Mouse (Mus musculus): ENCODE data around the gene Glrx. TPM values are rescaled to one million over a fixed set of nuclear protein-coding genes. Genes with fewer than 3 reads are reported as not detected.
A peak's percentile ranks its signal among the peaks of the same experiment; 100 is the strongest.

Gene Glrx
- polyA plus RNA-seq (2014; fragmentation: Nextera tagmentation; extraction: Ambion mirVana): 27.6 and 32.0 TPM in 2 replicates

- Histone ChIP-seq H3K27me3 (ENCODE audit: control insufficient read depth, insufficient read depth, low read length) (no peaks in the 10 kb centered on the region), H3K4me1 (ENCODE audit: control insufficient read depth, insufficient read depth, low read length) (0 out of 2 replicates have a peak, but pooled peaks cover 2% of the 10 kb centered on the region), H3K27ac (replicated peaks; ENCODE audit: low read depth, low read length) (no peak within 1 kb of the TSS), H3K36me3 (ENCODE audit: control insufficient read depth, insufficient read depth, low read length) (no peaks in the 10 kb centered on the region), H3K4me3 (ENCODE audit: low read depth, low read length) (peak within 1 kb of the TSS; percentile 47), H3K4me2 (ENCODE audit: low read depth, severe bottlenecking) (peak within 1 kb of the TSS; percentile 40), H3K9me3 (ENCODE audit: control insufficient read depth, low read length) (no peaks in the 10 kb centered on the region), H3K9ac (ENCODE audit: low read length) (peak within 1 kb of the TSS; percentile 62)
- DNase-seq (ENCODE audit: low spot score): peak; percentile 69
- under 1% methylated on average over 12 of the region's 12 CpGs for WGBS
- ATAC-seq (ENCODE audit: insufficient number of reproducible peaks, low FRiP score, low TSS enrichment, low read depth): peak; percentile 88; the same call in 1 of the 2 replicates
Measured at GRCm38 (mm10) chr13:75839719-75840481, at the start of gene Glrx. Gene Glrx, plus strand, starts transcription at chr13:75839868.

DNA sequence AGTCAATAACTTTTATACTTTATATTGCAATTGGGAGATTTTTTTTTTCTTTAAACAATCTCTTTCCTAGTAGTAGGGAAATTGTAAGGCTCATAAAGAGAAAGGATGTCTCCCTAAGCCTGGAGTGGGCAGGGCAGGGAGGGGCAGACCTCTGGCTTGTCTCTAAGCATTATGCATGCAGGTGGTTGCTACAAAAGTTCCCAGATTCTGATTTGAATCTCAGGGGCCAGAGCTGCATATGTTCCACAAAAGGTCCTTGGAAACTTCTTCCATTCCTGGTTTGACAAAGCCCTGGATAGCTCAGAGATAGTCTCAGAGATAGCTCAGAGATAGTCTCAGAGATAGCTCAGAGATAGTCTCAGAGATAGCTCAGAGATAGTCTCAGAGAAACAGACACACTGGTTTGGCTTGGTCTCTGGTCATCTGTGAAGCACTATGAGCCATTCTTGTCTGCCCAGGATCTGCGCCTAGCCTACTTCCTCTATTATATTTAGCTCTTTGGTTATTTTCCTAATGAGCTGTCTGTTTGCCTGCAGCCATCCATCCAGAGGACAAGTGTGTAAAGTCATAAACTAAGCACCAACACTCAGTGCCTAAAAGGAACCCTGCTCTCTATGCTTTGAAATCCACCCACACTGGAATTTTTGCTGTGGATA is 49.0 kb upstream of the Glrx start:
- H3K36me3 ChIP-seq (ENCODE audit: control insufficient read depth, insufficient read depth, low read length): no peaks in the 10 kb centered on the region
- H3K9me3 ChIP-seq (ENCODE audit: control insufficient read depth, low read length): no peaks in the 10 kb centered on the region
- no peaks in the 10 kb centered on the region for H3K27me3 ChIP-seq (ENCODE audit: control insufficient read depth, insufficient read depth, low read length)
- H3K4me3 ChIP-seq (ENCODE audit: low read depth, low read length): no peak overlapping the region
- H3K27ac ChIP-seq (replicated peaks; ENCODE audit: low read depth, low read length): no peak overlapping the region
- H3K4me2 ChIP-seq (ENCODE audit: low read depth, severe bottlenecking): no peak overlapping the region
- no peaks in the 10 kb centered on the region for H3K4me1 ChIP-seq (ENCODE audit: control insufficient read depth, insufficient read depth, low read length)
- no peak overlapping the region for H3K9ac ChIP-seq (ENCODE audit: low read length)
- ATAC-seq (ENCODE audit: insufficient number of reproducible peaks, low FRiP score, low TSS enrichment, low read depth) (no peak), DNase-seq (ENCODE audit: low spot score) (no peak)
- WGBS: 76% methylated on average over 1 of the region's 1 CpGs

DNA sequence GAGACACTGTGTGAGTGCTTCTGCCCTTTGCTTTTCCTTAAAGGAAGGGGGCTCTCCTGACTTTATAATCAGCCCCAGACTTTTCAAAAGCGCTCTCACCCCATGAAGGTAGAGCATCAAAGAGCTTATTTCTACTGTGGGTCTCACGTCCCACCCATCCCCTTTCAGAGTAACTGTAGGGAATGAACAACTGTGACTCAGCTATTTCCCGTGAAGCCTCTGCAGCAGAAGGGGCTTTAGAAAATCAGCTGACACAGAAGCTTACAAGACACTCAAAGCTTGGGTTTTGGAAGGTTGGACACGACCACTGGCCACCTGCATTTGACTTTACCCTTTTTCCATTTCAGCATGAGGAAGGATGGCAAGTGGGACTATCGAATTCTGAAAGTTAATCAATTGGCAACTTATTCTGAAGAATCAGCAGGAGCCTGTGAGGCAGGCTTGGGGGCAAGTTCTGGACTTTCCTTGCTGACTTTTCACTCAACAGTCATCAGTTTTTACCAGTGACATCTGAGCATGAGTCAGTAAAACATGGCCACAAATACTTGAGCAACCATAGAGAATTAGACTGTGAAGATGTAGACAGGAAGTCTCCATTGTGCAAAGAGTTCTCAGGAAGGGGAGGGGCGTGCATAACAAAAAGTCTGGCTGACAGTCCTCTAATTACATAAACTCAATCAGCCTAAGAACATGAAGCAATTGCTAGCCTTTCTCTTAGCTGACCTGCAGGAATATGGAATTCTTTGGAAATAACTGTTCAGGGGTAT is 45.6 kb upstream of the Glrx start:
- no peak for ATAC-seq (ENCODE audit: insufficient number of reproducible peaks, low FRiP score, low TSS enrichment, low read depth)
- DNase-seq (ENCODE audit: low spot score): no peak
- WGBS: 53% methylated on average over 6 of the region's 6 CpGs

DNA sequence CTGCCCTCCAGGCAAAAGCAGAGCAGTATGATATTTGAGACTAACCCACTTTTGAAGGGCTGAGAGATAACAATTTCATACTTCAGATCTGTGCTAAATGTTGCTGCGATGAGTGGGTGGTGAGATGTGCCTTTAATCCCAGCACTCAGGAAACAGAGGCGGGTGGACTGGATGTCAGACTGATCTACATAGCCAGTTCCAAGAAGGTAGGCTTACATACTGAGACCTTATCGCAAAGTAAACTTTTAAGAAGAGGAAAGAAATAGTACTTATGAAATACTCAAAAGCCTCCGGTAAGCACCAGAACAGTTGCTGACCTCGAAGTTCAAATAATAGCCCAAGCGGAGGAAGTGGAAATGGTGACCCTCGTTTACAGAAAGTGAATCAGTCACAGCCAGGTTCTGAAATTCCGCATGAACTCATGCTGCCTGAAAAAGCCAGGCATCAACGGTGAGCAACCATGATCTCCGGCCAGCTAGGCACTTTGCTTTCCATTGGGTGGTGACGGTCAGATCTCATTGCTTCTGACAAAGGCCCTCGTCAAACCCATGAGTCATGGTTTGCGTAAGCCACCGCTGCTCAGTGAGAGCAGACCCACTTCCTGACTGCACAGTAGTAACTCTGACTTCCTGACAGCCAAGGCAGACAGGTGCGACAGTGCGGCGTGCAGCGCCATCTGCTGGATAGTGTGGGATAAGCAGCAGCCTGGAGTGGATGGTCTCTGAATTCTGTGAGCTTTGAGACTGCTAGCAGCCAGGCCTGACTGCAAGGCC is 42.1 kb upstream of the Glrx start:
- DNase-seq (ENCODE audit: low spot score) (peak; percentile 95), ATAC-seq (ENCODE audit: insufficient number of reproducible peaks, low FRiP score, low TSS enrichment, low read depth) (peak; percentile 92)
- 34% methylated on average over 18 of the region's 18 CpGs for WGBS
- Histone ChIP-seq H3K27ac (replicated peaks; ENCODE audit: low read depth, low read length) (no peak overlapping the region), H3K4me3 (ENCODE audit: low read depth, low read length) (no peak overlapping the region), H3K4me1 (ENCODE audit: control insufficient read depth, insufficient read depth, low read length) (no peaks in the 10 kb centered on the region), H3K4me2 (ENCODE audit: low read depth, severe bottlenecking) (peak overlapping the region; percentile 30; the same call in 1 of the 2 replicates), H3K9ac (ENCODE audit: low read length) (no peak overlapping the region), H3K36me3 (ENCODE audit: control insufficient read depth, insufficient read depth, low read length) (no peaks in the 10 kb centered on the region), H3K9me3 (ENCODE audit: control insufficient read depth, low read length) (no peaks in the 10 kb centered on the region), H3K27me3 (ENCODE audit: control insufficient read depth, insufficient read depth, low read length) (no peaks in the 10 kb centered on the region)

More for the DNA sequence above, 45.6 kb upstream of the Glrx start:
- Histone ChIP-seq H3K9ac (ENCODE audit: low read length) (no peak overlapping the region), H3K4me1 (ENCODE audit: control insufficient read depth, insufficient read depth, low read length) (no peaks in the 10 kb centered on the region), H3K27ac (replicated peaks; ENCODE audit: low read depth, low read length) (no peak overlapping the region), H3K4me3 (ENCODE audit: low read depth, low read length) (no peak overlapping the region), H3K36me3 (ENCODE audit: control insufficient read depth, insufficient read depth, low read length) (no peaks in the 10 kb centered on the region), H3K4me2 (ENCODE audit: low read depth, severe bottlenecking) (no peak overlapping the region), H3K9me3 (ENCODE audit: control insufficient read depth, low read length) (no peaks in the 10 kb centered on the region), H3K27me3 (ENCODE audit: control insufficient read depth, insufficient read depth, low read length) (no peaks in the 10 kb centered on the region)

DNA sequence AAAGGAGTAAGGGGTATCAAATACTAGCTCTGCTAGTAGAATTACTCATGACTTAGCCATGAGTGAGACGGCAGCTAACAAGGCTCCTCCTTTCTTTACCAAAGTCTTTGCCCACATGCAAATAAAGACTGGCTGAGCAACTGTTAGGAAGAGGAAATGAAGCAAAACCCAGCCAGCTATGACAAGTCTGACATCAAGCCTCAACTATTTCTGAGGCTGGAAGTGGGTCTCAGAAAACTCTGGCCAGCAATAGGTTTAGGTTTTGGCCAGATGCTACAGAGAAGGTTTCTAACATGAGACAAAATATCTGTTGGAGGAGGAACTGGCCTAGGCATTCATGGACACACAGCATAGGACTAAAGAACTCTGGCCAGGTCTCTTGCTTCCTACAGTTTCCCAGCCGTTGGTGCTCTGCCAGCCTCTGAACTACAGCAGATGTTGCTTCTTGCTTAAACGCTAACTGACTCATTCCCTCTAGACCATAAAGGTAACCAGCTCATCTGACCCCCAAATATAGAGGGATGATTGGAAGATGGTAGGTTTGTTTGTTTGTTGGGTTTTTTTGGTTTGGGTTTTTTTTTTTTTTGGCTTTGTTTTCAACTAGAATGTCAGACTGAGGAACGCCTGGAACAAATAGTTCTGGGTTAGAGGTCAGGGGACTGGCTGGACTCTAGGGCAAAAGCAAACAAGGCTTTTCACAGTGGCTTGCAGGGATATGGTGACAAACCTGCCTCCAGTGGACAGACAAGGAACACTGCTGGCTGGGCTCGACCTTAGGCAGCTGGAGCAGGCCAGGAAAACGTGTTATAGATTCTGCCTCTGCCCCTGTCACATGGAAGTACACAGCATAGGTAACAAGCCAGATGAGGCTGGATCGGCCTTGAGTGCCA is 41.0 kb upstream of the Glrx start:
- ATAC-seq (ENCODE audit: insufficient number of reproducible peaks, low FRiP score, low TSS enrichment, low read depth) (no peak), DNase-seq (ENCODE audit: low spot score) (no peak)
- Histone ChIP-seq H3K27ac (replicated peaks; ENCODE audit: low read depth, low read length) (no peak overlapping the region), H3K9me3 (ENCODE audit: control insufficient read depth, low read length) (no peaks in the 10 kb centered on the region), H3K4me1 (ENCODE audit: control insufficient read depth, insufficient read depth, low read length) (no peaks in the 10 kb centered on the region), H3K9ac (ENCODE audit: low read length) (no peak overlapping the region), H3K4me3 (ENCODE audit: low read depth, low read length) (no peak overlapping the region), H3K4me2 (ENCODE audit: low read depth, severe bottlenecking) (no peak overlapping the region), H3K27me3 (ENCODE audit: control insufficient read depth, insufficient read depth, low read length) (no peaks in the 10 kb centered on the region), H3K36me3 (ENCODE audit: control insufficient read depth, insufficient read depth, low read length) (no peaks in the 10 kb centered on the region)
- 81% methylated on average over 7 of the region's 7 CpGs for WGBS

- DNase-seq (ENCODE audit: low spot score) (no peak), ATAC-seq (ENCODE audit: insufficient number of reproducible peaks, low FRiP score, low TSS enrichment, low read depth) (no peak)
- Histone ChIP-seq H3K4me2 (ENCODE audit: low read depth, severe bottlenecking) (no peak overlapping the region), H3K36me3 (ENCODE audit: control insufficient read depth, insufficient read depth, low read length) (no peaks in the 10 kb centered on the region), H3K27me3 (ENCODE audit: control insufficient read depth, insufficient read depth, low read length) (no peaks in the 10 kb centered on the region), H3K4me1 (ENCODE audit: control insufficient read depth, insufficient read depth, low read length) (no peaks in the 10 kb centered on the region), H3K9ac (ENCODE audit: low read length) (no peak overlapping the region), H3K9me3 (ENCODE audit: control insufficient read depth, low read length) (no peaks in the 10 kb centered on the region), H3K4me3 (ENCODE audit: low read depth, low read length) (no peak overlapping the region), H3K27ac (replicated peaks; ENCODE audit: low read depth, low read length) (no peak overlapping the region)
- 88% methylated on average over 3 of the region's 3 CpGs for WGBS
Measured at GRCm38 (mm10) chr13:75799421-75799820, 40.2 kb upstream of the Glrx start.

GRCm38 (mm10) chr13:75807969-75808368 is 31.7 kb upstream of the Glrx start:
- Histone ChIP-seq H3K27me3 (ENCODE audit: control insufficient read depth, insufficient read depth, low read length) (no peaks in the 10 kb centered on the region), H3K36me3 (ENCODE audit: control insufficient read depth, insufficient read depth, low read length) (no peaks in the 10 kb centered on the region), H3K4me3 (ENCODE audit: low read depth, low read length) (no peak overlapping the region), H3K9me3 (ENCODE audit: control insufficient read depth, low read length) (no peaks in the 10 kb centered on the region), H3K4me1 (ENCODE audit: control insufficient read depth, insufficient read depth, low read length) (no peaks in the 10 kb centered on the region), H3K4me2 (ENCODE audit: low read depth, severe bottlenecking) (no peak overlapping the region), H3K27ac (replicated peaks; ENCODE audit: low read depth, low read length) (no peak overlapping the region), H3K9ac (ENCODE audit: low read length) (no peak overlapping the region)
- DNase-seq (ENCODE audit: low spot score) (no peak), ATAC-seq (ENCODE audit: insufficient number of reproducible peaks, low FRiP score, low TSS enrichment, low read depth) (no peak)
- WGBS: 90% methylated on average over 1 of the region's 1 CpGs

Measured in limb, embryonic 11.5 days (tissue).